Mouse (Mus musculus) stomach, embryonic 14.5 days (tissue): ENCODE results near the gene Pvalb. TPM values are rescaled to one million over a fixed set of nuclear protein-coding genes. Genes with fewer than 3 reads are reported as not detected.

ENCODE experiments used
- ATAC-seq: fragments of 200-750 bp; cut with Nextera tagmentation; 2 replicates; pipeline ENCODE4 v1.8.0; 2017; ENCODE audit warnings: low read depth, moderate TSS enrichment; ENCODE audit not compliant: insufficient number of reproducible peaks, insufficient read depth, low FRiP score
- H3K27ac ChIP-seq: fragments of 300-500 bp; sonication (generic); 2 replicates; pipeline ENCODE4 v1.5.1; 2014; ENCODE audit warnings: mild to moderate bottlenecking, low read length, moderate library complexity, mixed read lengths
- H3K27me3 ChIP-seq: fragments of 300-500 bp; sonication (generic); 2 replicates; pipeline ENCODE4 v1.6.1; 2014; ENCODE audit warnings: low read length, control low read depth, mixed read lengths; ENCODE audit not compliant: control insufficient read depth, insufficient read depth
- H3K36me3 ChIP-seq: fragments of 300-500 bp; sonication (generic); 2 replicates; pipeline ENCODE4 v1.6.1; 2014; ENCODE audit warnings: mild to moderate bottlenecking, control low read depth, low read length, moderate library complexity, mixed read lengths; ENCODE audit not compliant: control insufficient read depth, insufficient read depth
- H3K4me1 ChIP-seq: fragments of 300-500 bp; sonication (generic); 2 replicates; pipeline ENCODE4 v1.6.1; 2014; ENCODE audit warnings: low read length, control low read depth, mixed read lengths; ENCODE audit not compliant: control insufficient read depth, insufficient read depth
- H3K4me2 ChIP-seq: fragments of 300-500 bp; sonication (generic); replicated peaks from 2 replicates; pipeline ENCODE4 v1.6.1; 2014; ENCODE audit warnings: low read depth, low read length, control low read depth
- H3K4me3 ChIP-seq: fragments of 300-500 bp; sonication (generic); 2 replicates; pipeline ENCODE4 v1.5.1; 2014; ENCODE audit warnings: low read depth, low read length, control low read depth
- H3K9ac ChIP-seq: fragments of 300-500 bp; sonication (generic); replicated peaks from 2 replicates; pipeline ENCODE4 v1.6.1; 2014; ENCODE audit warnings: low read depth, mild to moderate bottlenecking, control low read depth, low read length, moderate library complexity, mixed read lengths
- H3K9me3 ChIP-seq: fragments of 300-500 bp; sonication (generic); 2 replicates; pipeline ENCODE4 v1.6.1; 2016; ENCODE audit warnings: low read depth, low read length, control low read depth; ENCODE audit not compliant: control insufficient read depth
- WGBS: fragments of 180-500 bp; shearing (Covaris S2); extraction: QIAGEN DNeasy Blood & Tissue Kit; methylation state at CpG from one replicate; pipeline ENCODE4 v1.1.7; 2014; 5-methylcytosine and 5-hydroxymethylcytosine counted together
- polyA plus RNA-seq: library from polyadenylated mRNA; unstranded; fragments of >200 nt; fragmentation: Nextera tagmentation; extraction: Ambion mirVana; gene quantifications from 2 replicates; pipeline ENCODE4 v1.2.1, GENCODE M21; 2014

Gene Pvalb
- polyA plus RNA-seq, 1 experiment from 2014 or later = not detected

DNA sequence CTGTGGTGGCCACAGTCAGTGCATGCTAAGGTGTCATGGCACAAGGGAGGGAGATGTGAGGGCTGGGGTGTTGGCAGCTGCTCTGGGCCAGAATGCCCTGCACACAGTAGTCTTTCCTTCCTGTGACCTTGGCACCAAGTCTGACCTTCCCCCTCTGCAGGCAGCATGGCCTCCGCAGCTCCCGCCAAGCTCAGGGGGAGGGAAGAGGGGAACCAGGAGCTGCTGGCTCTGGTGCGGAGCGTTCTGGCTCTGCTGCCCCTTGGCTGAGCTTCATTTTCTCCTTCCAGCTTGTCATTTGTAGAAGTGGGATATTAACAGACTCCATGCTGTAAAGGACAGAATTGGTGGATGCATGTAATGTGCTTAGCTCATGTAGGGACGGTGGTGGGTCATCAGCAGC lies 47.9 kb downstream of the Pvalb start:
- WGBS = 81% methylated on average over 5 of the region's 5 CpGs
- H3K27me3 ChIP-seq = no peaks in the 10 kb centered on the region

GRCm38 (mm10) chr15:78157824-78158223 lies 48.4 kb downstream of the Pvalb start:
- Histone ChIP-seq H3K36me3 (peaks cover 2% of the 10 kb centered on the region; the same call in 1 of the 2 replicates), H3K9me3 (no peaks in the 10 kb centered on the region), H3K27me3 (no peaks in the 10 kb centered on the region), H3K4me3 (no peak overlapping the region), H3K9ac (no peak overlapping the region), H3K4me1 (no peaks in the 10 kb centered on the region), H3K4me2 (no peak overlapping the region), H3K27ac (no peak overlapping the region)
- 77% methylated on average over 4 of the region's 4 CpGs for WGBS
- no peak for ATAC-seq

More for the DNA sequence above, 47.9 kb downstream of the Pvalb start:
- Histone ChIP-seq H3K27ac (no peak overlapping the region), H3K36me3 (peaks cover 6% of the 10 kb centered on the region; the same call in 1 of the 2 replicates), H3K4me1 (no peaks in the 10 kb centered on the region), H3K9ac (no peak overlapping the region), H3K9me3 (no peaks in the 10 kb centered on the region), H3K4me2 (no peak overlapping the region), H3K4me3 (no peak overlapping the region)
- ATAC-seq = no peak

GRCm38 (mm10) chr15:78157330-78157729 lies 48.9 kb downstream of the Pvalb start:
- Histone ChIP-seq H3K27ac (no peak overlapping the region), H3K4me2 (no peak overlapping the region), H3K36me3 (no peaks in the 10 kb centered on the region), H3K9ac (no peak overlapping the region), H3K27me3 (no peaks in the 10 kb centered on the region), H3K4me3 (no peak overlapping the region), H3K9me3 (no peaks in the 10 kb centered on the region), H3K4me1 (no peaks in the 10 kb centered on the region)
- no peak for ATAC-seq
- WGBS = 79% methylated on average over 8 of the region's 8 CpGs

DNA sequence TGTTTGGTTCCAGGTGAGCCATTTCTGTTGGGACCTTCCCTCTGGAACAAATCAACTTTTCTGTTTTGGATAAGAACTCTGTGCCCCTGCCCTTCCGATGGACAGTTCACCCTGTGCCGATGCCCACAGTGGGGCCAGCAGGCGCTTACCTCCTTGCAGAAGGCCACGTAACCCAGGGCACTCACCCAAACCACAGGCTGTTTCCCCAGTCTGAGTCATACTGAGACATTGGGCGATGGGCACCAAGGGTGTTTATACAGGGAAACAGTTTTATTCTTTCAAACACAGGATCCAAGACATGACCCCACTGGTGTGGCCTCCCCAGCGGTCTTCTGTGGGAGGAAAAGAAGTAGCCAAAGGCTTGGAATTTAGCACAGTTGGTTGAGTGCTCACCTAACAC lies 50.8 kb downstream of the Pvalb start:
- no peak for ATAC-seq
- Histone ChIP-seq H3K9ac (no peak overlapping the region), H3K27ac (no peak overlapping the region), H3K27me3 (no peaks in the 10 kb centered on the region), H3K4me2 (no peak overlapping the region), H3K4me3 (no peak overlapping the region), H3K9me3 (no peaks in the 10 kb centered on the region), H3K4me1 (no peaks in the 10 kb centered on the region), H3K36me3 (no peaks in the 10 kb centered on the region)
- 82% methylated on average over 6 of the region's 6 CpGs for whole genome bisulfite sequencing

GRCm38 (mm10) chr15:78153045-78153775 lies 53.0 kb downstream of the Pvalb start:
- H3K36me3 ChIP-seq = no peaks in the 10 kb centered on the region
- H3K9me3 ChIP-seq = no peaks in the 10 kb centered on the region
- WGBS = 54% methylated on average over 11 of the region's 11 CpGs
- H3K27ac ChIP-seq = no peak overlapping the region
- H3K27me3 ChIP-seq = no peaks in the 10 kb centered on the region
- no peak overlapping the region for H3K4me3 ChIP-seq
- no peak overlapping the region for H3K9ac ChIP-seq
- no peak for ATAC-seq
- no peak overlapping the region for H3K4me2 ChIP-seq
- H3K4me1 ChIP-seq = no peaks in the 10 kb centered on the region

DNA sequence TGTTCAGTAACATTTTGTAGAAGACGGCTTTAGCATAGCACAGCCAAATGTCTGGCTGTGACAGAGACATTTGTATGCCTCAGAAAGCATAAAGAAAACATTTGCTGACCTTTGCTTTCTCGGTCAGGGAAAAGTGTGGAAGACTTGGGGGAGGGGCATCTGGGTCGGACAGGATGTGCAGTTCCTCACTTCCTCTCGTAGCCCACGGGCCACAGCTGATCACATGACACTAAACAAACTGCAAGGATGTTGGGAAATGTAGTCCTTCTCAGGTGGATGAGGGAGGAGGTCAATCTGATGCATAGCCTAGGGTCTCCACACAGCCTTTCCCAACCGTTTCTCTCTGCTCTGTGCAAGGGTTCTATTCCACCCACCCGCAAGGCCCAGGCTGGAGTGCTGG lies 57.6 kb downstream of the Pvalb start:
- ATAC-seq = no peak
- Histone ChIP-seq H3K4me2 (no peak overlapping the region), H3K9ac (no peak overlapping the region), H3K36me3 (no peaks in the 10 kb centered on the region), H3K4me3 (no peak overlapping the region), H3K27ac (no peak overlapping the region), H3K27me3 (no peaks in the 10 kb centered on the region), H3K4me1 (no peaks in the 10 kb centered on the region), H3K9me3 (no peaks in the 10 kb centered on the region)
- WGBS = 67% methylated on average over 7 of the region's 7 CpGs

Other genes starting within 250 kb of the Pvalb start
- 3.3 and 5.5 TPM in 2 replicates for gene Foxred2, start 249.7 kb downstream of the Pvalb start, polyA plus RNA-seq
- gene Eif3d, start 235.6 kb downstream of the Pvalb start, polyA plus RNA-seq = 206 and 211 TPM in 2 replicates
- 0.06 and 0.15 TPM in 2 replicates for gene Cacng2, start 86.4 kb downstream of the Pvalb start, polyA plus RNA-seq
- 85.6 and 97.3 TPM in 2 replicates for gene Ift27, start 32.3 kb downstream of the Pvalb start, polyA plus RNA-seq
- gene Ncf4, start 38.4 kb upstream of the Pvalb start, polyA plus RNA-seq = 3.2 and 5.0 TPM in 2 replicates
- gene Csf2rb2, start 99.3 kb upstream of the Pvalb start, polyA plus RNA-seq = 0.19 and 0.42 TPM in 2 replicates
- gene Csf2rb, start 119.4 kb upstream of the Pvalb start, polyA plus RNA-seq = 1.6 and 2.3 TPM in 2 replicates
- not detected in 2 replicates for gene Tex33, start 189.5 kb upstream of the Pvalb start, polyA plus RNA-seq
- gene Tst, start 199.5 kb upstream of the Pvalb start, polyA plus RNA-seq = 38.6 and 44.6 TPM in 2 replicates
- 3.2 and 4.4 TPM in 2 replicates for gene Mpst, start 200.0 kb upstream of the Pvalb start, polyA plus RNA-seq
- gene Kctd17, start 222.2 kb upstream of the Pvalb start, polyA plus RNA-seq = 38.9 and 39.4 TPM in 2 replicates